Mouse (Mus musculus) heart, postnatal 0 days (tissue): ENCODE measurements at regions not wholly inside any gene's neighbourhood (a gene's known extent, or its start where the extent isn't known, plus 50 kb on each side); places are given as distances from the start of the nearest gene placed in this dataset.

Source experiments
- ATAC-seq: fragments of 200-750 bp; cut with Nextera tagmentation; 2 replicates; pipeline ENCODE4 v1.8.0; 2017; ENCODE audit warnings: low read depth, moderate number of reproducible peaks, moderate library complexity; ENCODE audit not compliant: insufficient read depth
- DNase-seq: peaks from one replicate; pipeline ENCODE4 v3.0.0-alpha.2; 2016; ENCODE audit warnings: low spot score
- H3K27ac ChIP-seq: fragments of 300-500 bp; sonication (generic); 2 replicates; pipeline ENCODE4 v1.5.1; 2014; ENCODE audit warnings: low read depth, mild to moderate bottlenecking
- H3K27me3 ChIP-seq: fragments of 300-500 bp; sonication (generic); 2 replicates; pipeline ENCODE4 v1.6.1; 2014; ENCODE audit warnings: low read length, mixed read lengths; ENCODE audit not compliant: control insufficient read depth, insufficient read depth
- H3K36me3 ChIP-seq: fragments of 300-500 bp; sonication (generic); replicated peaks from 2 replicates; pipeline ENCODE4 v1.6.1; 2014; ENCODE audit warnings: low read length, mixed read lengths; ENCODE audit not compliant: control insufficient read depth, insufficient read depth
- H3K4me1 ChIP-seq: fragments of 300-500 bp; sonication (generic); 2 replicates; pipeline ENCODE4 v1.6.1; 2014; ENCODE audit warnings: antibody characterized with exemption; ENCODE audit not compliant: control insufficient read depth, insufficient read depth
- H3K4me2 ChIP-seq: fragments of 300-500 bp; sonication (generic); 2 replicates; pipeline ENCODE4 v1.6.1; 2014; ENCODE audit warnings: low read depth, mild to moderate bottlenecking, low read length, moderate library complexity
- H3K4me3 ChIP-seq: fragments of 300-500 bp; sonication (generic); 2 replicates; pipeline ENCODE4 v1.5.1; 2014; ENCODE audit warnings: low read depth, low read length
- H3K9ac ChIP-seq: fragments of 300-500 bp; sonication (generic); replicated peaks from 2 replicates; pipeline ENCODE4 v1.6.1; 2014; ENCODE audit warnings: low read depth, low read length, mixed read lengths
- H3K9me3 ChIP-seq: fragments of 300-500 bp; sonication (generic); replicated peaks from 2 replicates; pipeline ENCODE4 v1.6.1; 2016; ENCODE audit warnings: low read length; ENCODE audit not compliant: control insufficient read depth
- CTCF ChIP-seq: IDR thresholded peaks from 2 replicates; pipeline ENCODE4 v1.5.1; 2016; ENCODE audit warnings: antibody characterized with exemption, control low read depth, low read depth
- EP300 ChIP-seq: IDR thresholded peaks from 2 replicates; pipeline ENCODE4 v1.6.1; 2016; ENCODE audit warnings: antibody characterized with exemption, low read depth
- WGBS: fragments of 180-500 bp; shearing (Covaris S2); extraction: QIAGEN DNeasy Blood & Tissue Kit; methylation state at CpG from one replicate; pipeline ENCODE4 v1.1.7; 2014; 5-methylcytosine and 5-hydroxymethylcytosine counted together

- WGBS = 68% methylated on average over 10 of the region's 10 CpGs
- Histone ChIP-seq H3K4me2 (no peak overlapping the region), H3K36me3 (no peaks in the 10 kb centered on the region), H3K9me3 (no peaks in the 10 kb centered on the region), H3K4me1 (no peaks in the 10 kb centered on the region), H3K9ac (no peak overlapping the region), H3K27ac (no peak overlapping the region), H3K4me3 (no peak overlapping the region), H3K27me3 (no peaks in the 10 kb centered on the region)
- ATAC-seq (no peak), DNase-seq (no peak)
- no peak for TF ChIP-seq EP300
- no peak for TF ChIP-seq CTCF
Measured at GRCm38 (mm10) chr4:106133746-106134730, 182.0 kb upstream of the Usp24 start.

- Histone ChIP-seq H3K4me3 (no peak overlapping the region), H3K27ac (no peak overlapping the region), H3K9me3 (no peaks in the 10 kb centered on the region), H3K4me2 (no peak overlapping the region), H3K4me1 (no peaks in the 10 kb centered on the region), H3K9ac (no peak overlapping the region), H3K27me3 (no peaks in the 10 kb centered on the region), H3K36me3 (no peaks in the 10 kb centered on the region)
- 87% methylated on average over 4 of the region's 4 CpGs for WGBS
- DNase-seq (no peak), ATAC-seq (no peak)
- no peak for TF ChIP-seq CTCF
- TF ChIP-seq EP300 = no peak
Measured at GRCm38 (mm10) chr4:106142741-106143140, 173.3 kb upstream of the Usp24 start.

- H3K9ac ChIP-seq = no peak overlapping the region
- no peak for ATAC-seq
- H3K36me3 ChIP-seq = no peaks in the 10 kb centered on the region
- H3K27ac ChIP-seq = no peak overlapping the region
- no peaks in the 10 kb centered on the region for H3K27me3 ChIP-seq
- no peak overlapping the region for H3K4me3 ChIP-seq
- WGBS = 76% methylated on average over 7 of the region's 7 CpGs
- H3K4me1 ChIP-seq = no peaks in the 10 kb centered on the region
- H3K9me3 ChIP-seq = no peaks in the 10 kb centered on the region
- TF ChIP-seq EP300 (no peak), CTCF (no peak)
- H3K4me2 ChIP-seq = no peak overlapping the region
- no peak for DNase-seq
Measured at GRCm38 (mm10) chr4:106144351-106145116, 171.5 kb upstream of the Usp24 start.

- Histone ChIP-seq H3K27ac (no peak overlapping the region), H3K4me2 (no peak overlapping the region), H3K4me3 (no peak overlapping the region), H3K36me3 (no peaks in the 10 kb centered on the region), H3K4me1 (no peaks in the 10 kb centered on the region), H3K27me3 (no peaks in the 10 kb centered on the region), H3K9me3 (no peaks in the 10 kb centered on the region), H3K9ac (no peak overlapping the region)
- ATAC-seq = no peak
- DNase-seq = no peak
- TF ChIP-seq EP300 (no peak), CTCF (no peak)
- WGBS = 51% methylated on average over 3 of the region's 3 CpGs
Measured at GRCm38 (mm10) chr4:106146919-106147460, 169.0 kb upstream of the Usp24 start.

GRCm38 (mm10) chr4:106148866-106149265 is 167.1 kb upstream of the Usp24 start:
- no peak for TF ChIP-seq CTCF
- TF ChIP-seq EP300 = no peak
- H3K27ac ChIP-seq = no peak overlapping the region

More at GRCm38 (mm10) chr4:106148866-106149265, 167.1 kb upstream of the Usp24 start:
- no peak overlapping the region for H3K4me2 ChIP-seq
- 89% methylated on average over 3 of the region's 3 CpGs for WGBS
- no peaks in the 10 kb centered on the region for H3K27me3 ChIP-seq
- no peak overlapping the region for H3K9ac ChIP-seq
- no peak for ATAC-seq
- no peak overlapping the region for H3K4me3 ChIP-seq
- no peaks in the 10 kb centered on the region for H3K36me3 ChIP-seq
- no peak for DNase-seq
- H3K4me1 ChIP-seq = no peaks in the 10 kb centered on the region
- no peaks in the 10 kb centered on the region for H3K9me3 ChIP-seq
